Mouse (Mus musculus) lung, adult 2 months (tissue): ENCODE measurements at regions not wholly inside any gene's neighbourhood (a gene's known extent, or its start where the extent isn't known, plus 50 kb on each side); places are given as distances from the start of the nearest gene placed in this dataset.

Experiments used
- CTCF ChIP-seq: fragments of 200-500 bp; IDR thresholded peaks from 2 replicates; pipeline ENCODE4 v1.5.1; 2011; ENCODE audit warnings: mild to moderate bottlenecking, low read length, control low read depth; ENCODE audit not compliant: insufficient read depth
- POLR2A ChIP-seq: fragments of 200-500 bp; IDR thresholded peaks from 2 replicates; pipeline ENCODE4 v1.6.1; 2011; ENCODE audit warnings: low read depth, mild to moderate bottlenecking, control low read depth, low read length, borderline replicate concordance; ENCODE audit errors: extremely low read depth

DNA sequence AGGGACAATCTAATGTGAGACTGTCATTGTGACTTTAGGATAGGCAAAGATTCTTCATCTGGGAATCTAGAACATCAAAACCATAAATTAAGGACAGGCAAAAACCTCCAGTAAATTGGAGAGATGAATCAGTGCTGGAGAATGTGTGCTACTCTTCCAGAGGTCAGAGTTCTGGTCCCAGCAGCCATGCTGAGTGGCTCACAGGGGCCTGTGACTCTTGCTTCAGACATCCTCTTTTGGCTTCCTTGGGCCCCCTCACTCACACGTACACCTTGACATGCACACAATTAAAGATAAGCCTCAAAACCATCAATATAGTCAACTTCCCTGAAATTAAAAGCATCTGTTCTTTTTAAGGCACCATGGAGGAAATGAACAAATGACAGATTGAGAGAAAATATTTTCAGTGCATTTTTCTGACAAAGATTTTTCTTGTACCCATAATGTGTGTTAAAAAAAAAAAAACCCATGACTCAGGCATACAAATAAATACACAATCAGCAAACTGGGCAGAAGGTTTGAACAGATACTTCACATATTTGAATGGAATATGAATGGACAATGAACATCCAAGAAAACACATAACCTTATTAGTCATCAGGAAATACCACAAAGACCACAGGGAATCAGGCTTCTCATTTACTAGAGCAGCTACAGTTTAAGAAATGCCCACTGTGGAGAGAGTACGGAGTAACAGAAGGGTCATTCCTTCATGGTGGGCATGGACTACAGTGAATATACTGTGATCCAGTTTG, 108.5 kb upstream of the Fstl4 start:
- TF ChIP-seq POLR2A: no peak
- TF ChIP-seq CTCF: no peak
